9 mouse cellular contexts compared by ENCODE assay signal in the genomic region with DNA sequence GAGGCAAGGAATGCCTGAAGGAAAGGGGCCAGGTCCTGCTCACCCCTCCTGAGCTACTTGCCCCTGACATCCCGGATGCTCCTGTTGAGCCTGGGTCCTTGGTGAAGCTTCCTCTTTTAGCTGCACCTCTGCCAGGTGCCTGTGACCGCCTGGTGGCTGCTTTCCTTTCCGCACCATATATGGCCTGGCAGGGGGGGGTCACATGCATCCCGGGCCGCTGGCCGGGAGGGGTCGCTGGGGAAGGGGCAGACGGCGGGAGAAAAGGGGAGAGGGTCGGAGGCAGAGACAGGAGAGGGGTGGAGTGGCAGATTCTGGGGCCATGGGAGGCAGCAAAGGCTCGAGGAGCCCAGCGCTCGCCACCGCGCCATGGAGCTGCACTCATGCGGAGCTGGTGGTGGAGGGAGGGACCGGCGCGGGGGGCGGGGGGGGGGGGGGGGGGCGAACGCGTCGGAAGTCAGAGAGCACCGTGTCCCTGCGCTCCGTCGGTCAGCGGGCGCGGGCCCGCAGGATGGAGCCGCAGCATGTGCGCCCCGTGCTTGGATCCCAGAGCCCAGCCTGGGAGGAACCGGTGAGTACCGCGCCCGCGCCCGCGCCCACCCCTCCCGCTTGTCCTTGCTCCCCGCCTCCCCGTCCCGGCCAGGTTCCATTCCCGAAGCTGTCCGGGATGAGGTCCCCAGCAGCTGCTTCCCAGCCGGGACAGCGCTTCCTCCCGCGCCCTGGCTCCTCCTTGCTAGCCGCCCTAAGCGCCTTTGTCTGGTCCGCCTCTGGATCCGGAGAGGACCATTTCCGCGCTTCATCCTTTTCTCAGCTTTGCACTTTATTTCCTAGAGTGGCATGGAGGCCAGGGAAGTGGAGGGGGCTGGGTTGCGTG. TPM values are rescaled to one million over a fixed set of nuclear protein-coding genes. Genes with fewer than 3 reads are reported as not detected.
A peak's percentile ranks its signal among the peaks of the same experiment; 100 is the strongest.
DNase-seq lines count a peak whose midpoint lies in the region; ATAC-seq and TF ChIP-seq lines count a peak whose summit lies in the region.
"Not testable (repeated sequence)": the region's sequence is repeated elsewhere in the genome, so short reads cannot be mapped to it uniquely, and the experiment has no call there.
"Had no signal": no experiment of that assay in that cellular context is flagged by ENCODE, and none has a peak within 500 bp of the region (broad histone marks: within the 10 kb centered on the region; RNA-seq: fewer than 3 reads in every experiment).

A gene (plus strand): TSS at position 484 of the 871 bp plus-strand sequence.

- not testable (repeated sequence) for H3K9me3 ChIP-seq in ES-E14 (ENCODE audit: control insufficient read depth, insufficient read depth, low read depth, low read length); midbrain, embryonic 15.5 days; stomach, postnatal 0 days (ENCODE audit: control insufficient read depth, low read length)

- not testable (repeated sequence) for H3K4me1 ChIP-seq in ES-E14 (ENCODE audit: control insufficient read depth in 2 of 2, insufficient read depth in 2 of 2, low read length in 2 of 2, poor library complexity in 1 of 2); midbrain, embryonic 15.5 days; stomach, postnatal 0 days (replicated peaks; ENCODE audit: control insufficient read depth, insufficient read depth)

- H3K9ac ChIP-seq in ES-E14 (ENCODE audit: insufficient read depth, low read depth, low read length, poor library complexity, severe bottlenecking): peak within 1 kb of the TSS; percentile 59
- peak within 1 kb of the TSS; percentile 60 for H3K9ac ChIP-seq in midbrain, embryonic 15.5 days
- not testable (repeated sequence) for H3K9ac ChIP-seq in stomach, postnatal 0 days (ENCODE audit: low read length)

- H3K4me3 ChIP-seq in ES-E14 (ENCODE audit: insufficient read depth in 1 of 2, low read depth in 1 of 2, low read length in 2 of 2, poor library complexity in 1 of 2, severe bottlenecking in 1 of 2): peak within 1 kb of the TSS; percentile 36 to 63; a peak in 2 of 4 replicates
- peak within 1 kb of the TSS; percentile 51 for H3K4me3 ChIP-seq in midbrain, embryonic 15.5 days
- not testable (repeated sequence) for H3K4me3 ChIP-seq in stomach, postnatal 0 days (ENCODE audit: low read depth, low read length)

- not testable (repeated sequence) for H3K27ac ChIP-seq in ES-E14 (ENCODE audit: insufficient read depth, low read depth, low read length, poor library complexity, severe bottlenecking); midbrain, embryonic 15.5 days; stomach, postnatal 0 days (replicated peaks)

- not testable (repeated sequence) for H3K36me3 ChIP-seq in ES-E14 (ENCODE audit: control insufficient read depth, insufficient read depth, low read length, poor library complexity, severe bottlenecking); midbrain, embryonic 15.5 days (replicated peaks); stomach, postnatal 0 days (ENCODE audit: control insufficient read depth, insufficient read depth, low read length)

- TF ChIP-seq CTCF in stomach, postnatal 0 days (IDR thresholded peaks at IDR 0.05; ENCODE audit: low read depth): not testable (repeated sequence)

- peak; percentile 83 for ATAC-seq in midbrain, embryonic 15.5 days (replicated peaks)
- not testable (repeated sequence) for ATAC-seq in stomach, postnatal 0 days (ENCODE audit: low FRiP score, low TSS enrichment)

- peak within 1 kb of the TSS; percentile 58 for H3K4me2 ChIP-seq in midbrain, embryonic 15.5 days
- peak within 1 kb of the TSS; percentile 36 for H3K4me2 ChIP-seq in stomach, postnatal 0 days (replicated peaks; ENCODE audit: low read depth)

- 1% methylated on average over 44 of the region's 59 CpGs for WGBS in midbrain, embryonic 15.5 days
- WGBS in stomach, postnatal 0 days: under 1% methylated on average over 18 of the region's 59 CpGs

- not testable (repeated sequence) for H3K27me3 ChIP-seq in midbrain, embryonic 15.5 days (replicated peaks); stomach, postnatal 0 days (ENCODE audit: control insufficient read depth, insufficient read depth, low read length)

- in situ Hi-C loops in ES-E14 (cut with MboI; ENCODE audit: low sequenced_read_pairs in 2 of 2, unreplicated experiment in 2 of 2): not testable (repeated sequence)

- not testable (repeated sequence) for TF ChIP-seq EP300 in stomach, postnatal 0 days (optimal IDR thresholded peaks at IDR 0.05)

- DNase-seq in ES-E14 (ENCODE audit: low read depth, low spot score): peak; percentile 6
- peak; percentile 16 for DNase-seq in embryo, embryonic 10.5 days (ENCODE audit: low spot score)
- peak; percentile 74 for DNase-seq in gastrocnemius, postnatal 25 days
- DNase-seq in heart, postnatal 4 days: peak; percentile 75
- peak; percentile 76 for DNase-seq in kidney, postnatal 10 days
- DNase-seq in liver: peak; percentile 2
- DNase-seq in stomach, postnatal 0 days (ENCODE audit: low spot score): peak; percentile 14

RNA-seq across cellular contexts. Expression of the gene that starts here (rescaled TPM):
- total RNA-seq in ES-E14 (2012; rRNA removed): 0.26 and 0.58 TPM in 2 replicates
- total RNA-seq in gastrocnemius, postnatal 25 days (2021): not detected
- total RNA-seq in heart, postnatal 4 days (2021): under 1 TPM; 0.70 to 0.79 TPM
- polyA plus RNA-seq in midbrain, embryonic 15.5 days (2015; fragmentation: Nextera tagmentation; extraction: Ambion mirVana): 4.5 and 5.6 TPM in 2 replicates
- polyA plus RNA-seq in stomach, postnatal 0 days (2015; fragmentation: Nextera tagmentation; extraction: Ambion mirVana): 0.08 TPM in 1 of 2 replicates, not detected in the other
- polyA plus RNA-seq: C2C12 had no signal

Comparison
In these comparisons a context has a peak if more than half of its experiments do, and no peak if none do; other contexts are left out.
1. Peak in DNase-seq, H3K4me3 ChIP-seq and H3K9ac ChIP-seq in ES-E14; RNA of the gene not detected or under 1 TPM.
2. Peak in DNase-seq in gastrocnemius, postnatal 25 days; RNA of the gene not detected or under 1 TPM.
3. Peak in DNase-seq in heart, postnatal 4 days; RNA of the gene not detected or under 1 TPM.
4. Peak in DNase-seq and H3K4me2 ChIP-seq in stomach, postnatal 0 days; RNA of the gene not detected or under 1 TPM.
5. DNase-seq: peak in every context shown above with its lines; median percentile 76 in kidney, postnatal 10 days; 75 in heart, postnatal 4 days; 74 in gastrocnemius, postnatal 25 days; 16 in embryo, embryonic 10.5 days; 14 in stomach, postnatal 0 days; 6 in ES-E14; 2 in liver.